Mouse (Mus musculus) heart, adult 11 months (tissue): ENCODE results near the gene Hormad2.

Source experiments
- DNase-seq: peaks from one replicate; pipeline ENCODE4 v3.0.0; 2022

Gene Hormad2

GRCm38 (mm10) chr11:4442280-4442679, 1.4 kb upstream of the Hormad2 start:
- DNase-seq, result peak; percentile 59

- DNase-seq, result no peak
Measured at GRCm38 (mm10) chr11:4438211-4438610, 2.7 kb downstream of the Hormad2 start.

- DNase-seq, result no peak
Measured at GRCm38 (mm10) chr11:4437318-4437717, 3.6 kb downstream of the Hormad2 start.

- no peak for DNase-seq
Measured at GRCm38 (mm10) chr11:4436631-4437030, 4.3 kb downstream of the Hormad2 start.

- no peak for DNase-seq
Measured at GRCm38 (mm10) chr11:4434461-4434860, 6.4 kb downstream of the Hormad2 start.

DNA sequence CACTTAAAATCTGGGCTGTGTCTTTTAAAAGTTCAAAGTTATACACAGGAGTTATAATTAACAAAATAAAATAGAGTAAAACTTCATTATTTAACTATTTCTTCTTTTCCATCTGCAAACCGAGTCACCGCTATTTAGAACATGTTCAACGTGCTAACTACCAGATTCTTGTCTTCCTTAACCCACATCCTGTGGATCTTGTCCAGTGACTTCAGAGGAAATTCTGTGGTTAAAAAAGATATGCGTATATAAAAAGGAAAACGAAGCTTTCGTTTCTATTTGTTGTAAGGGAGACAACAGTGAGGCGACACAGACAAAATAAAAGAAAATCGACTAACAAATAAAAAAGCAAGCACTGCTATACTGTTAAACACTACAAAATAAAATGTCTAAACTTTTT, 17.1 kb downstream of the Hormad2 start:
- DNase-seq, result no peak

- no peak for DNase-seq
Measured at GRCm38 (mm10) chr11:4422494-4423425, 18.1 kb downstream of the Hormad2 start.

DNA sequence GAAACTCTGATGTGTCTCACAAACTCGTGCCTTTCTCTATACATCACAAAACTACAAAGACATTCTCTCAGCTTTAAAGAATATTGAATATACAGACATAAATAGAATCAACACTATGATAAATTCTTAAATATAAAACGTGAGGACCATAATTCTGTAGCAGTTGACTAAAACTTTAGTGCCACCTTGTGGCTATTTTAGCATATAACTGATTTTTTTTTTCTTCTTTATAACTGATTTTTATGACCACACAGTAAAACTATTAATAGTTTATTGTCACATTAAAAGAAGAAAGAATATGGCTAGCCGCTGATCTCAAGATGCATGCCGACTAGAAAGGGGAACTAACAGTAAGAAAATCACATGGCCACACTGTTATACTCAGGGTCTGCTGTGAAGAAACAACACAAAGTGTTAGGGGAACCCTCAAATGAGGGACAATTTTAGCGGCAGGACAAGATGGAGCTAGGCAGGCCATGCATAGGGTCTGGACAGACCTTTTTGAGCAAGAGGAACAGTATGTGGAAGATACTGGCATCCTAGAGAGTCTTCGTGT, 18.9 kb downstream of the Hormad2 start:
- no peak for DNase-seq

- DNase-seq, result no peak
Measured at GRCm38 (mm10) chr11:4417986-4418385, 22.9 kb downstream of the Hormad2 start.

- DNase-seq, result no peak
Measured at GRCm38 (mm10) chr11:4412294-4412693, 28.6 kb downstream of the Hormad2 start.

GRCm38 (mm10) chr11:4404277-4404676, 36.6 kb downstream of the Hormad2 start:
- no peak for DNase-seq

DNA sequence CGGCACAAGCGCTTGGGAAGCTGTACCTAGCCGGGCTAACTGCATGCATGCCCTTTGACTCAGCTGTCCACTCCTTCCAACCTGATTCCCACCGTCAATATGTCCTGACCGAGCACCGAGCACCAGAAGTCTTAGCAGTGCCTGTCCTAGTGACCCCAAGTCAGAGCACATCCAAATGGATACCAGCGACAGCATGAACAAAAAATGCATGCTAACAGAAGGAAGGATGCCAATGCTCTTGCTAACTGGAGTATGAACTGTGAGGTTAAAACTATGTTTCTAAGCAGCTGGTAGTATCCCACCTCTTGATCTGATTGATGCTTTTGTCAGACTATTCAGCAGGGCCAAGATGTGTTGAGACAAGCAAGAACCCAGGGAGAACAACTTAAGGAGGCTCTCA, 37.5 kb downstream of the Hormad2 start:
- DNase-seq, result no peak

- DNase-seq, result no peak
Measured at GRCm38 (mm10) chr11:4401251-4401650, 39.7 kb downstream of the Hormad2 start.

DNA sequence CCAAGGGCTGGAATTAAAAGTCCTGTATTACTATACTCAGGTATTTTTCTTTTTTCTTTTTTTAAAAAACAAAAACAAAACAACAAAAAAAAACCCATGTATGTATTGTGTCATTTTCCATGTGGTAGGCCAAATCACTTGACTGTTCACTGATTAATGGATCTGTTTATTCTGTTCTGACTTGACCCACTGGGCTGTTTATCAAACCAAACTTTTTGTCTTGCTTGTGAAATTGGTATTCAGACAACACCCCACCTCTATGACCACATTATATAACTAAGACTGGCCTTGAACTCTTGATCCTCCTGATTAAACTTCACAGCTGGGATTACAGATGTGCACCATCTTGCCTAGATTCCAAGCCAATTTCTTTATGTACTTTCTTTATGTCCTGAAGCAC, 46.7 kb downstream of the Hormad2 start:
- DNase-seq, result no peak

- DNase-seq, result no peak
Measured at GRCm38 (mm10) chr11:4388018-4388417, 52.9 kb downstream of the Hormad2 start.

DNA sequence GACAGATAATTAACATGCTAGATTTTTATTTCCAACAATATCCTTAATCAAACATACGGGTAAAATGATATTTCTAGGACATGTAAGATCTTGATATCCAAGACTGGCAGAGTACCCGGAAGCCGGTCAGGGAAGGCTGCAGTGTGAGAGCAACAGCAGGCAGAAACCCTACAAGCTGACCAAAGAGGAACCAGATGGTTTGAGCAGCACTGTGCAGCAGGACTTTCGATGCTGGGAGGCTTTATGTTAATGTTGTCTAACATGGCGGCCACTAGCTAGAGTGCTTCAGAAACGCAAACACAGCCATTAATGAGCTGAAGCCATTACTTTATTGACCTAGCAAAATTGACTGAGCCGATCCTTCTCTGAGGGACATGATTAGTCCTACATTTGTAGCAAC, 58.6 kb downstream of the Hormad2 start:
- DNase-seq, result peak; percentile 86

GRCm38 (mm10) chr11:4379857-4380256, 61.0 kb downstream of the Hormad2 start:
- DNase-seq, result no peak

GRCm38 (mm10) chr11:4366389-4366788, 74.5 kb downstream of the Hormad2 start:
- no peak for DNase-seq

GRCm38 (mm10) chr11:4355430-4355829, 85.5 kb downstream of the Hormad2 start:
- no peak for DNase-seq

DNA sequence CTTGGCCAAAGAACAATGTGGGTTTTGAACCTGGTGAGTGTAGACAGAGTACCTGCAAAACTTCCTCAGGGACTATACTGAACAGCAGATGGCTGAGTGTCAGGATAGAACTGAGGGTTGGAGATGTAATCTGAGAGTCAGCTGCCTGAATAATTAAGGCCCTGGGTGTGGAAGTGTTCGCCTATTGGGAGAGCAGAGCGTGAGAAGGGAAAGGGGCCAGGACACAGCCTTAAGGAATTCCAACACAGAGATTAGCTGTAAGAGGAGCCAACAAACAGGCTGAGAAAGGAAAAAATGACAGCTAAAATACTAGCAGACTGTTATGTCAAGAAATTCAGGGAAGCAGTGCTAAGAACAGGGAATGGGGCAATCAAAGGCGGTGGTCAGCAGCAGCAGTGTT, 88.3 kb downstream of the Hormad2 start:
- peak; percentile 93 for DNase-seq

DNA sequence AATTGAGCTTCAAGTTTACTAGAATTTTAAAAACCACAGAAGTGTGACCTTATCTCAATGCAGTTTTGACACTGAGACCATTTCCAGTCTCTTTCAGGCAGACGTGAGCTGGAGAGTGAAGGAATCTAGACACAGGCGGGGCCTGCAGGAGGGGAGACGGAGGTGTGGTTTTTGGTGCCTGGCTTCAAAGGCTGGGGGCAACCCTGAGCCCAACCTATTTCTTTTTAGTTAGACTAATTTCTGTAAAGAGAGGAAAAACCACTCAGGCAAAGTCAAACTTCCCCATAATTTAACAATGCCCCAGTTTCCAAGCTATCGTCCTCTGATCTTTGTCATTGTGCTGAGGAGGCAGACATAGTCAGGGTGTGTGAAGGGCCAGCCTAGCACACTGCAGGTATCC, 97.0 kb downstream of the Hormad2 start:
- DNase-seq, result peak; percentile 69

- peak; percentile 67 for DNase-seq
Measured at GRCm38 (mm10) chr11:4342027-4342426, 98.9 kb downstream of the Hormad2 start.

- DNase-seq, result peak; percentile 7
Measured at GRCm38 (mm10) chr11:4340109-4340779, 100.7 kb downstream of the Hormad2 start.

DNA sequence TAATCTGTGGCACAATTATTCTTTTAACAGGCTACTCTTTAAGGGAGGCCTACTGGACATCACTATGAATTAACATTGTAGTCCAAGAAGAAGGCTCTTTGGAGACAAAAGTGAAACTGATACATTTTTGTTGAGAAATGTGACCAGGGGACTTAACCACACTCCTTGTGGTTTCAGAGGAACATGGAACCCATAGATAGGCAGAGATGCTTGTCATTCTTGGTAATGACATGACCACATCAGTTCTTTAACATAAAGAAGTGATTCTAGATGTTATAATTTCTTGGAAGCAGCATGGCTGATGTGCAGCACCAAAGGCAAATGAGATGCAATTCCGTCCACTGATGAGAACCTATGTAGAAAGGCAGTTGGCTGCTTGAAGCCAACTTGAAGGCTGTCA, 101.6 kb downstream of the Hormad2 start:
- peak; percentile 0 for DNase-seq
